Mouse (Mus musculus): ENCODE data around the gene Cyp39a1.

Gene Cyp39a1

GRCm38 (mm10) chr17:43667290-43667843 is at the start of gene Cyp39a1:
Gene Cyp39a1, plus strand, starts transcription at chr17:43667425.
- DNase-seq = no peak

GRCm38 (mm10) chr17:43619156-43619555 is 48.1 kb upstream of the Cyp39a1 start:
- DNase-seq = no peak

GRCm38 (mm10) chr17:43622076-43622475 is 45.1 kb upstream of the Cyp39a1 start:
- DNase-seq = no peak

- DNase-seq = no peak
Measured at GRCm38 (mm10) chr17:43628246-43628645, 39.0 kb upstream of the Cyp39a1 start.

GRCm38 (mm10) chr17:43629026-43629495 is 38.2 kb upstream of the Cyp39a1 start:
- no peak for DNase-seq

GRCm38 (mm10) chr17:43629496-43630426 is 37.5 kb upstream of the Cyp39a1 start, which contains the start of gene Tdrd6:
Gene Tdrd6, minus strand, starts transcription at chr17:43630299.
- DNase-seq = no peak

- DNase-seq = no peak
Measured at GRCm38 (mm10) chr17:43630427-43630760, 36.8 kb upstream of the Cyp39a1 start.

- no peak for DNase-seq
Measured at GRCm38 (mm10) chr17:43637146-43637545, 30.1 kb upstream of the Cyp39a1 start.

GRCm38 (mm10) chr17:43640825-43641224 is 26.4 kb upstream of the Cyp39a1 start:
- DNase-seq = no peak

GRCm38 (mm10) chr17:43643191-43643590 is 24.0 kb upstream of the Cyp39a1 start:
- DNase-seq = no peak

GRCm38 (mm10) chr17:43644375-43644774 is 22.9 kb upstream of the Cyp39a1 start:
- DNase-seq = no peak

- DNase-seq = no peak
Measured at GRCm38 (mm10) chr17:43645136-43645535, 22.1 kb upstream of the Cyp39a1 start.

GRCm38 (mm10) chr17:43646925-43647324 is 20.3 kb upstream of the Cyp39a1 start:
- no peak for DNase-seq

- DNase-seq = no peak
Measured at GRCm38 (mm10) chr17:43649641-43650436, 17.4 kb upstream of the Cyp39a1 start.

GRCm38 (mm10) chr17:43651314-43652046 is 15.7 kb upstream of the Cyp39a1 start:
- DNase-seq = no peak

- DNase-seq = peak; percentile 87
Measured at GRCm38 (mm10) chr17:43666576-43667289, 492 bp upstream of the Cyp39a1 start, which contains the start of gene Slc25a27. Gene Slc25a27, minus strand, starts transcription at chr17:43667214.

GRCm38 (mm10) chr17:43669145-43669695 is 2.0 kb downstream of the Cyp39a1 start:
- no peak for DNase-seq

- no peak for DNase-seq
Measured at GRCm38 (mm10) chr17:43671907-43672306, 4.7 kb downstream of the Cyp39a1 start.

- DNase-seq = no peak
Measured at GRCm38 (mm10) chr17:43675228-43675627, 8.0 kb downstream of the Cyp39a1 start.

- no peak for DNase-seq
Measured at GRCm38 (mm10) chr17:43676241-43676640, 9.0 kb downstream of the Cyp39a1 start.

- DNase-seq = no peak
Measured at GRCm38 (mm10) chr17:43677317-43677716, 10.1 kb downstream of the Cyp39a1 start.
